ENCODE assay signal across 13 mouse cellular contexts in genomic region chr13:38320354-38320753, GRCm38 (mm10). TPM values are rescaled to one million over a fixed set of nuclear protein-coding genes. Genes with fewer than 3 reads are reported as not detected.
DNase-seq lines count a peak whose midpoint lies in the region; ATAC-seq lines count a peak whose summit lies in the region.
"Had no signal": no experiment of that assay in that cellular context is flagged by ENCODE, and none has a peak within 500 bp of the region (broad histone marks: within the 10 kb centered on the region; RNA-seq: fewer than 3 reads in every experiment).

No protein-coding gene starts in this region.

- H3K27ac ChIP-seq in heart, embryonic 16.5 days (ENCODE audit: low read length): no peak overlapping the region
- no peak overlapping the region for H3K27ac ChIP-seq in neural tube, embryonic 15.5 days (replicated peaks)
- H3K27ac ChIP-seq in limb, embryonic 15.5 days: peak overlapping the region; percentile 60; the same call in 1 of the 2 replicates
- H3K27ac ChIP-seq in forebrain, embryonic 13.5 days: no peak overlapping the region
- H3K27ac ChIP-seq: lung, embryonic 15.5 days had no signal

- no peaks in the 10 kb centered on the region for H3K36me3 ChIP-seq in heart, embryonic 16.5 days (ENCODE audit: control insufficient read depth, insufficient read depth)
- no peaks in the 10 kb centered on the region for H3K36me3 ChIP-seq in neural tube, embryonic 15.5 days
- no peaks in the 10 kb centered on the region for H3K36me3 ChIP-seq in limb, embryonic 15.5 days
- no peaks in the 10 kb centered on the region for H3K36me3 ChIP-seq in forebrain, embryonic 13.5 days (ENCODE audit: poor library complexity, severe bottlenecking)
- H3K36me3 ChIP-seq: lung, embryonic 15.5 days had no signal

- no peak overlapping the region for H3K4me3 ChIP-seq in heart, embryonic 16.5 days (ENCODE audit: low read length)
- H3K4me3 ChIP-seq in neural tube, embryonic 15.5 days (replicated peaks): no peak overlapping the region
- no peak overlapping the region for H3K4me3 ChIP-seq in limb, embryonic 15.5 days
- H3K4me3 ChIP-seq in forebrain, embryonic 13.5 days: no peak overlapping the region
- H3K4me3 ChIP-seq: erythroblast, embryonic 14.5 days; lung, embryonic 15.5 days had no signal

- H3K4me2 ChIP-seq in heart, embryonic 16.5 days (ENCODE audit: low read depth, low read length): peak overlapping the region; percentile 22; the same call in 1 of the 2 replicates
- H3K4me2 ChIP-seq in neural tube, embryonic 15.5 days: no peak overlapping the region
- no peak overlapping the region for H3K4me2 ChIP-seq in limb, embryonic 15.5 days
- H3K4me2 ChIP-seq in forebrain, embryonic 13.5 days: no peak overlapping the region
- H3K4me2 ChIP-seq: lung, embryonic 15.5 days had no signal

- no peak for DNase-seq in heart, adult 8-10 months (ENCODE audit: low spot score)
- DNase-seq in neural tube, embryonic 10.5 days (ENCODE audit: extremely low spot score, low spot score): peak; percentile 18
- DNase-seq in brain, adult 2 months (ENCODE audit: low read depth, low spot score): peak; percentile 29
- DNase-seq: cerebellum, postnatal 10 days; gastrocnemius, postnatal 25 days; kidney, adult 11 months had no signal

- 20% methylated on average over 10 of the region's 10 CpGs for WGBS in heart, embryonic 16.5 days
- 76% methylated on average over 10 of the region's 10 CpGs for WGBS in neural tube, embryonic 15.5 days
- WGBS in limb, embryonic 15.5 days: 50% methylated on average over 10 of the region's 10 CpGs
- WGBS in forebrain, embryonic 13.5 days: 85% methylated on average over 10 of the region's 10 CpGs

- no peak overlapping the region for H3K9ac ChIP-seq in heart, embryonic 16.5 days (ENCODE audit: low read length)
- H3K9ac ChIP-seq in neural tube, embryonic 15.5 days (replicated peaks): no peak overlapping the region
- H3K9ac ChIP-seq in limb, embryonic 15.5 days: no peak overlapping the region
- H3K9ac ChIP-seq in forebrain, embryonic 13.5 days: no peak overlapping the region
- H3K9ac ChIP-seq: lung, embryonic 15.5 days had no signal

- peaks cover 4% of the 10 kb centered on the region for H3K4me1 ChIP-seq in heart, embryonic 16.5 days (ENCODE audit: control insufficient read depth, insufficient read depth, low read length)
- no peaks in the 10 kb centered on the region for H3K4me1 ChIP-seq in neural tube, embryonic 15.5 days
- H3K4me1 ChIP-seq in limb, embryonic 15.5 days: peaks cover 4% of the 10 kb centered on the region
- peaks cover 10% of the 10 kb centered on the region; the same call in 1 of the 2 replicates for H3K4me1 ChIP-seq in forebrain, embryonic 13.5 days

- H3K27me3 ChIP-seq in heart, embryonic 16.5 days (ENCODE audit: control insufficient read depth, insufficient read depth, low read length): no peaks in the 10 kb centered on the region
- no peaks in the 10 kb centered on the region for H3K27me3 ChIP-seq in neural tube, embryonic 15.5 days (replicated peaks)
- H3K27me3 ChIP-seq in limb, embryonic 15.5 days: no peaks in the 10 kb centered on the region
- H3K27me3 ChIP-seq in forebrain, embryonic 13.5 days: no peaks in the 10 kb centered on the region
- H3K27me3 ChIP-seq: lung, embryonic 15.5 days had no signal

- ATAC-seq in heart, embryonic 16.5 days (replicated peaks; ENCODE audit: extremely low read depth, insufficient read depth, low FRiP score): no peak
- no peak for ATAC-seq in neural tube, embryonic 15.5 days (ENCODE audit: low FRiP score)
- ATAC-seq in limb, embryonic 15.5 days (ENCODE audit: insufficient number of reproducible peaks, low FRiP score, low TSS enrichment, low read depth): no peak
- ATAC-seq in erythroid progenitor cell, adult 5-6 weeks (replicated peaks; ENCODE audit: low FRiP score, poor library complexity, severe bottlenecking): no peak
- no peak for ATAC-seq in forebrain, embryonic 13.5 days

- no peaks in the 10 kb centered on the region for H3K9me3 ChIP-seq in heart, embryonic 16.5 days (replicated peaks; ENCODE audit: control insufficient read depth, low read length)
- no peaks in the 10 kb centered on the region for H3K9me3 ChIP-seq in neural tube, embryonic 15.5 days (replicated peaks)
- H3K9me3 ChIP-seq in limb, embryonic 15.5 days: no peaks in the 10 kb centered on the region
- no peaks in the 10 kb centered on the region for H3K9me3 ChIP-seq in forebrain, embryonic 13.5 days (replicated peaks)
- H3K9me3 ChIP-seq: lung, embryonic 15.5 days had no signal

RNA-seq across cellular contexts. Expression of gene Bmp6, which starts 24.6 kb away (rescaled TPM):
- 2.5 TPM in 2 replicates for polyA plus RNA-seq in heart, embryonic 16.5 days (2015; fragmentation: Nextera tagmentation; extraction: Ambion mirVana)
- total RNA-seq in heart, adult 8-10 months (2022): 10 to 100 TPM; 23.9 to 27.7 (median 24.9) TPM
- polyA plus RNA-seq in neural tube, embryonic 15.5 days (2015; fragmentation: Nextera tagmentation; extraction: Ambion mirVana): 2.5 and 3.1 TPM in 2 replicates
- polyA plus RNA-seq in limb, embryonic 15.5 days (2015; fragmentation: Nextera tagmentation; extraction: Ambion mirVana): 1.3 and 1.4 TPM in 2 replicates
- total RNA-seq in erythroid progenitor cell, adult 5-6 weeks (2015; ENCODE audit: low replicate concordance): not detected in 2 replicates
- 0.39 and 1.3 TPM in 2 replicates for total RNA-seq in erythroid progenitor cell, adult 5-6 weeks (2017; ENCODE audit: low replicate concordance)
- 0.71 and 1.7 TPM in 2 replicates for polyA plus RNA-seq in forebrain, embryonic 13.5 days (2015; fragmentation: Nextera tagmentation; extraction: Ambion mirVana)
- polyA plus RNA-seq: erythroblast, embryonic 14.5 days had no signal
